Mouse (Mus musculus) thymus, adult 2 months (tissue): Measurements from ENCODE around the gene Csrnp1. TPM values are rescaled to one million over a fixed set of nuclear protein-coding genes. Genes with fewer than 3 reads are reported as not detected.

ENCODE experiments used
- DNase-seq: peaks from one replicate; pipeline ENCODE4 v3.0.0; 2021
- H3K27ac ChIP-seq: fragments of 200-500 bp; 2 replicates; pipeline ENCODE4 v1.5.1; 2012; ENCODE audit warnings: low read length, control low read depth; ENCODE audit not compliant: control insufficient read depth, insufficient read depth
- H3K27me3 ChIP-seq: fragments of 200-500 bp; 2 replicates; pipeline ENCODE4 v1.6.1; 2012; ENCODE audit warnings: mild to moderate bottlenecking, low read length, moderate library complexity, mixed read lengths; ENCODE audit not compliant: control insufficient read depth, insufficient read depth
- H3K36me3 ChIP-seq: fragments of 200-500 bp; 2 replicates; pipeline ENCODE4 v1.6.1; 2012; ENCODE audit warnings: mild to moderate bottlenecking, low read length, moderate library complexity; ENCODE audit not compliant: control insufficient read depth, insufficient read depth
- H3K4me1 ChIP-seq: fragments of 200-500 bp; replicated peaks from 2 replicates; pipeline ENCODE4 v1.6.1; 2012; ENCODE audit warnings: low read length; ENCODE audit not compliant: control insufficient read depth, insufficient read depth
- H3K4me3 ChIP-seq: fragments of 200-500 bp; 2 replicates; pipeline ENCODE4 v1.5.1; 2012; ENCODE audit warnings: mild to moderate bottlenecking, low read length, control low read depth, moderate library complexity; ENCODE audit not compliant: control insufficient read depth, insufficient read depth
- CTCF ChIP-seq: fragments of 200-500 bp; IDR thresholded peaks from 2 replicates; pipeline ENCODE4 v1.5.1; 2012; ENCODE audit warnings: mild to moderate bottlenecking, control low read depth, low read length, moderate library complexity, borderline replicate concordance; ENCODE audit not compliant: control insufficient read depth, poor library complexity, insufficient read depth; ENCODE audit errors: extremely low read depth
- POLR2A ChIP-seq: fragments of 200-500 bp; IDR thresholded peaks from 2 replicates; pipeline ENCODE4 v1.6.1; 2012; ENCODE audit warnings: mild to moderate bottlenecking, low read length, control low read depth, moderate library complexity; ENCODE audit not compliant: control insufficient read depth, poor library complexity, insufficient read depth; ENCODE audit errors: extremely low read depth
- WGBS: fragments of 180-500 bp; shearing (Covaris S2); methylation state at CpG from one replicate; pipeline ENCODE4 v1.1.7; 2018; 5-methylcytosine and 5-hydroxymethylcytosine counted together
- polyA plus RNA-seq: library from polyadenylated mRNA; depleted of rRNA; stranded (reverse); fragments of >200 nt; gene quantifications from 2 replicates; pipeline ENCODE4 v1.2.3, GENCODE M21; 2012

Csrnp1 gene
- polyA plus RNA-seq, 1 experiment = 283 TPM

DNA sequence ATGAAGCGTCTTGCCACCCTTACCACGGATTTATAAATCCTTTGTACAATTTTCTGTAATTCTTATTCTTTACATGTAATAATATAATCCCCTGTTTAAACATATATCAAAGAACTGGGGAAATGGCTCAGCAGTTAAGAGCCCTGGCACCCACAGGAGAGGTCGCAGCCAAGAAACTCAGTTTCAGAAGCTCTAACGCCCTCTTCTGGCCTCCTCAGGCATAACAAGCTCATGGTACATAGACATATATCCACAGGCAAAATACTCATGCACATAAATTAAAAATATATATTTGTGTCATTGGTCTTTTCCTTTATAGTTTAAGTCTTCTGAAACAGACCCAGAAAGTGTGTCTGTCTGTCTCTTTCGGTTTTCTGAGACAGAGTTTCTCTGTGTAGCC, 9.8 kb downstream of the Csrnp1 start:
- 88% methylated on average over 5 of the region's 5 CpGs for WGBS
- Histone ChIP-seq H3K27ac (no peak overlapping the region), H3K27me3 (no peaks in the 10 kb centered on the region), H3K36me3 (peaks cover 46% of the 10 kb centered on the region), H3K4me1 (peaks cover 33% of the 10 kb centered on the region), H3K4me3 (no peak overlapping the region)
- DNase-seq = no peak
- TF ChIP-seq CTCF (no peak), POLR2A (no peak)

DNA sequence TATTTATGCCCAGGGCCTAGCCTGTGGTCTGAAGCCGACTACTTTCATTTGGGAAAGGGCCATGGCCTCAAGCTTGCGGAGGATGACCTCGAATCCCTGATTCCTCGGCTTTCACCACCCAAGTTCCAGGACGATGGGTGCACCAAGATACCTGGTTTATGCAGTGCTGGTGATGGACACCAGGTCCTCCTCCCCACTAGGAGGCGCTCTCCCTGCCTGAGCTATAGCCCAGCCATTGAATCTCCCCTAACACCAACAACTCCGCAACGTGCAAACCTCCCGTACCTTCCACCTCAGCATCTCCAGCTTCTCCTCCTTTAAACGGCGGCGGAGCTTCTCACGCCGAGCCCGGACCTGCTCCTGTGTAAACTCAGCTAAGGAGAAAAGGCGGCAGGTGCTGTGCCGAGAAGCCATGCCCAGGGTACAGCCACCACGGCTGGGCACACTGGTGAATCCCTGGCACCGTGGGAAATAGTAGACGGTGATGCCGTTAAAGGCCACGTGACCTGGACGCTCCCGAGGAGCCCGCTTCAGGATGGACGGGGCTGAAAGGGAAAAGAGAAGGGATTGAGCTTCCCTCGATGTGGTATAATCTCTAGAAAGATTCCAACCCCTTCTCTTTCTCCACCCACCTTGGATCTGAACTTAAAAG, 10.5 kb downstream of the Csrnp1 start:
- WGBS = 97% methylated on average over 27 of the region's 27 CpGs
- Histone ChIP-seq H3K4me3 (no peak overlapping the region), H3K36me3 (peaks cover 46% of the 10 kb centered on the region), H3K27ac (no peak overlapping the region), H3K4me1 (peaks cover 27% of the 10 kb centered on the region), H3K27me3 (no peaks in the 10 kb centered on the region)
- DNase-seq = peak; percentile 41
- TF ChIP-seq CTCF (peak; percentile 69; the same call in 1 of the 2 replicates), POLR2A (no peak)

- H3K4me3 ChIP-seq = no peak overlapping the region
- DNase-seq = no peak
- peaks cover 20% of the 10 kb centered on the region for H3K4me1 ChIP-seq
- H3K36me3 ChIP-seq = peaks cover 46% of the 10 kb centered on the region
- 97% methylated on average over 23 of the region's 23 CpGs for WGBS
- H3K27ac ChIP-seq = no peak overlapping the region
- TF ChIP-seq POLR2A = no peak
- no peak for TF ChIP-seq CTCF
- no peaks in the 10 kb centered on the region for H3K27me3 ChIP-seq
Observed at GRCm38 (mm10) chr9:119973281-119973680, 11.2 kb downstream of the Csrnp1 start.

DNA sequence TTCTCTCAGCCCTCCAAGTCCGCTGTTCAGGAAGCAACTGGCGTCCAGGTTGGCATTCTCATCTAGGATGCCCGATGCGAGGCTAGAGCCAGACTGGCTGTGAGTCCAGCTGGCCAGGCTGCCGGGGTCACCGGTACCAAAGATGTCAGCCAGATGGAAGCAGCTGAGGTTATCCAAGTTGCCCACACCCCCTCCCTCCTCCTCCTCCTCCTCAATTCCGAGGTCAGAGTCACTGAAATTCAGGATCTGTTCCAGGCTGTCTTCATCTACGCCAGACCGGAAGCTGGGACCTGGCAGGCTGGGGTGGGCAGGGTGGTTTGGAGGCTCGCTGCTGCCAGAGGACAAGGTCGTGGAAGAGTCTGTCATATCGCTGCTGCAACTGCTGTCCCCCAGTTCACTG, 11.9 kb downstream of the Csrnp1 start:
- Histone ChIP-seq H3K4me1 (peaks cover 18% of the 10 kb centered on the region), H3K27ac (no peak overlapping the region), H3K36me3 (peaks cover 46% of the 10 kb centered on the region), H3K4me3 (no peak overlapping the region), H3K27me3 (no peaks in the 10 kb centered on the region)
- TF ChIP-seq POLR2A (no peak), CTCF (no peak)
- WGBS = 95% methylated on average over 12 of the region's 12 CpGs
- no peak for DNase-seq

DNA sequence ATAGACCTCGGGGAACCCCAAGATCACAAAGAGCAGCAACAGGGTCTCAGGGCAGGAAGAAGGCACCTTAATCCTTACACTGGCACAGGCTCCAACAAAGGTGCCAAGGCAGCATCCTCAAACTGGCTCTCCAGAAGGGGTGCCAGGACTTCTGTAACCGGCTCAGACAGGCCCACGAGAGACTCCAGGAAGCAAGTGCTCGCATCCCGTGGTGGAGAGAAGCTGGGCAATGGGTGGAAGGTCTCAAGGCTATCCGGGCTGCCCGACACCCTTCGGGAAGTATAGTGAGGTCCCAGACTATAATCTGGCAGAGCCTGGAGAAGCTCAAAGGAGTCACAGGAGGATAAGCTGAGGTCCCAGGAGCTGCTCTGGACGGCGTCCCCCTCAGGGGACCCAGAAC, 12.3 kb downstream of the Csrnp1 start:
- H3K4me3 ChIP-seq = no peak overlapping the region
- peaks cover 46% of the 10 kb centered on the region for H3K36me3 ChIP-seq
- H3K4me1 ChIP-seq = peaks cover 14% of the 10 kb centered on the region
- 97% methylated on average over 10 of the region's 10 CpGs for WGBS
- DNase-seq = no peak
- no peak overlapping the region for H3K27ac ChIP-seq
- H3K27me3 ChIP-seq = no peaks in the 10 kb centered on the region
- no peak for TF ChIP-seq CTCF
- no peak for TF ChIP-seq POLR2A

- no peaks in the 10 kb centered on the region for H3K27me3 ChIP-seq
- 95% methylated on average over 7 of the region's 7 CpGs for WGBS
- H3K4me1 ChIP-seq = 0 out of 2 replicates have a peak, but pooled peaks cover 6% of the 10 kb centered on the region
- peaks cover 41% of the 10 kb centered on the region for H3K36me3 ChIP-seq
- TF ChIP-seq POLR2A (no peak), CTCF (no peak)
- DNase-seq = no peak
- no peak overlapping the region for H3K27ac ChIP-seq
- no peak overlapping the region for H3K4me3 ChIP-seq
Observed at GRCm38 (mm10) chr9:119970763-119971656, 13.4 kb downstream of the Csrnp1 start.
